Mouse (Mus musculus): ENCODE measurements around the gene Acin1. TPM values are rescaled to one million over a fixed set of nuclear protein-coding genes. Genes with fewer than 3 reads are reported as not detected.

The Acin1 gene
- total and polyA plus RNA-seq, 2 experiments from 2014 or later: 56.0 to 69.7 TPM

DNA sequence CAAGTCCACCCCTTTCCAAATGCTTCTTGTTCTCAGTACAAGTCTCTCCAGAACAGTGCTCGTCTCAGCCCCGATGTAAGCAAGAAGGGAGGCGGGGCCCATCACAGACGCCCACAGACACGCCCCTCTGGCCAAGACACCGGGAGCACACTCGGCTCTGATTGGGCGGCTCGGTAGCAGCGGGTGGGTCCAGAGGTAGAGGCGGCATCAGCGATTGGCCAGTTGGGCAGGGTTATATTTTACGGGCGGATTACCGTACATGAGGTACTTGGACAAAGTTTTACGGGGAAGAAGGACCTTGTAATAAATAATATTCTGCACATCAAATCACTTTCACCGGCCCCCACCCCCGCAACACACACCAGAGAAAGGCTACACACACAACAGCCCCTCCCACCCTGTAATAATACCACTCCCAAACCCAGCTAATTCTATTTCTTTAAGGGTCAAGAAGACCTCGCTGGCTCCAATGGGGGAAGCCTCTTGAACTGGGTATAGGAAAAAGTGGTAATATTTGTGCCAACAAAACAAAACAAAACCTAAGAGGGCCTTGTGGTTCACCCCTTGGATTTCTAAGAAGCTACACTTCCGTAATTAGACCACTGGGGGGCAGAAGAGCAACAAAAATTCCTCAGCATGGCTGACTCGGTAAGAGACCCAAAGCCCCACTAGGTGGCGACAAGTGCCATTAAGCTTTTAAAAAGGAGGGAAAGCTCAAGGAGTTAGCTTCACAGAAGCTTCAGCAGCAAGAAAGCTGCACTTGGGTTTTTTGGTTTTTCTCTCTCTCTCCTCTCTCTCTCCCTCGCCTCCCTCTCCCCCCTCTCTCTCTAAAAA, 35.9 kb downstream of the Acin1 start:
- Histone ChIP-seq H3K27ac (ENCODE audit: low read depth) (no peak overlapping the region), H3K4me2 (ENCODE audit: low read depth, low read length) (no peak overlapping the region), H3K27me3 (ENCODE audit: control insufficient read depth, insufficient read depth, low read length) (no peaks in the 10 kb centered on the region), H3K36me3 (replicated peaks; ENCODE audit: control insufficient read depth, insufficient read depth, low read length) (peaks cover 70% of the 10 kb centered on the region), H3K4me1 (ENCODE audit: control insufficient read depth, insufficient read depth) (peaks cover 6% of the 10 kb centered on the region), H3K9ac (replicated peaks; ENCODE audit: low read depth, low read length) (no peak overlapping the region), H3K4me3 (ENCODE audit: low read depth, low read length) (no peak overlapping the region), H3K9me3 (replicated peaks; ENCODE audit: control insufficient read depth, low read length) (no peaks in the 10 kb centered on the region)
- no peak for TF ChIP-seq EP300 (IDR thresholded peaks at IDR 0.05; ENCODE audit: low read depth)
- TF ChIP-seq CTCF (IDR thresholded peaks at IDR 0.05; ENCODE audit: low read depth): peak; percentile 96
- peak; percentile 88 for DNase-seq (ENCODE audit: low spot score)
- ATAC-seq (ENCODE audit: insufficient read depth, low read depth): peak; percentile 37; the same call in 1 of the 2 replicates
- 56% methylated on average over 23 of the region's 23 CpGs for WGBS

DNA sequence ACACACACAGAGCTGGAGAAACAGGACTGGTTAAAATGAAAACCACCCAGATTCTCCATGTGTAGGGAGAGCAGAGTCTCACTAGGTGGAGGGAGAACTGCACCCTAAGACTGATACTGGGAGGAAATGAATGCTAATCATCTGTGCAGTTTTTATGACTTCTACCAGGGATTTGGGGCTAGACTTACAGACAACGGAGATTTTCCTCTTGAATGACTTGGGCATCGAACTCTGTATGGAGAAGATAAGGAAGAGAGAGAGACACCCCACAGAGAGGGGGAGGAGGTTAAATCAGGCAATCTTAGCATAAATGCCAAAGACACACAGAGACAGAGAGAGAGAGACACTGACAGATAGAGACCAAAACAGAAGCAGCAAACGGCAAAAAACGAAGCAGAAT, 38.8 kb downstream of the Acin1 start:
- 76% methylated on average over 4 of the region's 4 CpGs for WGBS
- ATAC-seq (ENCODE audit: insufficient read depth, low read depth) (no peak), DNase-seq (ENCODE audit: low spot score) (no peak)
- H3K9ac ChIP-seq (replicated peaks; ENCODE audit: low read depth, low read length): no peak overlapping the region
- H3K36me3 ChIP-seq (replicated peaks; ENCODE audit: control insufficient read depth, insufficient read depth, low read length): peaks cover 85% of the 10 kb centered on the region
- H3K9me3 ChIP-seq (replicated peaks; ENCODE audit: control insufficient read depth, low read length): no peaks in the 10 kb centered on the region
- H3K4me3 ChIP-seq (ENCODE audit: low read depth, low read length): no peak overlapping the region
- no peak overlapping the region for H3K27ac ChIP-seq (ENCODE audit: low read depth)
- no peak overlapping the region for H3K4me2 ChIP-seq (ENCODE audit: low read depth, low read length)
- TF ChIP-seq EP300 (IDR thresholded peaks at IDR 0.05; ENCODE audit: low read depth) (no peak), CTCF (IDR thresholded peaks at IDR 0.05; ENCODE audit: low read depth) (no peak)
- peaks cover 4% of the 10 kb centered on the region for H3K4me1 ChIP-seq (ENCODE audit: control insufficient read depth, insufficient read depth)
- H3K27me3 ChIP-seq (ENCODE audit: control insufficient read depth, insufficient read depth, low read length): no peaks in the 10 kb centered on the region

DNA sequence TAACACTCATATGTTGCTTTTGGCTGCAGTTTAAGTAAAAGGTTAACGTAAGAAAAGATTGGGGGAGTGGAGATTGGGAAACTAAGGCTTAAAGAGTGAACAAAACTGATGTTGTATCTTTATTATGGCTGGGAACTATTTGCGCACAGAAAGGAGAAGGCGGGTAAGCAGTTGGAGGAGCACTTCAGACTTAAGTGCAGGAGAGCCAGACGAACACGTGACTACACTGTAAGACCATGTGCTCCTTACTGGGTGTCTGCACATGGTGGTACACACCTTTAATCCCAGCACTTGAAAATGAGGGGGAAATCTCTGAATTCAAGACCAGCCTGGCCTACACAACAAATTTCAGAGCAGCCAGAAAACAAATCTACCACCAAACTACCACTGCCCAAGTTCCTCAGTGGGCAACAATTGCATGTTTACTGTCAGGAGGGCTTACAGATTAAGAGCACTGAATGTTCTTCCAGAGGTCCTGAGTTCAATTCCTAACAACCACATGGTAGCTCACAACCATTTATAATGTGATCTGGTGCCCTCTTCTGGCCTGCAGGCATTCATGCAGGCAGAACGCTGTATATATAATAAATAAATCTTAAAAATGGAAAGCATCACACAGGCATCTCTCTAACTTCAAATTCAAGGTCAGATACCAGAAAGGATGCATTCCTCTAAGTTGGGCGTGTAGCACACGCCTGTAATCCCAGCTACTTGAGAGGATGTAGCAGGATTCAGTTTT, 39.7 kb downstream of the Acin1 start:
- no peaks in the 10 kb centered on the region for H3K4me1 ChIP-seq (ENCODE audit: control insufficient read depth, insufficient read depth)

DNA sequence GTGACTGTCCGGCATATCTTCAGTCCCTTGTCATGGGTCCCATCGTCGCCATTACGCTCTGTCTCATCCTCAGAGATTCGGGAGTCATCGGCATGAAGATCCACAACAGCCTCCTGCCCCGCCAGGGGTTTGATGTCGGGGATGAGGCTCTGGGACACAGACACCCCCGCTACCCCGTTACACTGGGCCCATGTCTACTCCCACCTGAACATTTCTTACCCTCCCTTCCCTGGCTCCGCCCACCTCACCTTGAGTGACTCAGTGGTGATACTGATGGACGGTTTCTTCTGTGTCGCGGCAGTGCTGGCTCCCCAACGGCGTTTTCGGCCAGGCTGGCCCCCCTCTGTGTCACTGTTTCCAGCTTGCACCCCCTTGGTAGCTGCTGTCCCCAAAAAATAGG, 40.3 kb downstream of the Acin1 start:
- H3K9ac ChIP-seq (replicated peaks; ENCODE audit: low read depth, low read length): no peak overlapping the region
- TF ChIP-seq EP300 (IDR thresholded peaks at IDR 0.05; ENCODE audit: low read depth): no peak
- TF ChIP-seq CTCF (IDR thresholded peaks at IDR 0.05; ENCODE audit: low read depth): no peak
- no peaks in the 10 kb centered on the region for H3K27me3 ChIP-seq (ENCODE audit: control insufficient read depth, insufficient read depth, low read length)
- H3K27ac ChIP-seq (ENCODE audit: low read depth): no peak overlapping the region
- H3K36me3 ChIP-seq (replicated peaks; ENCODE audit: control insufficient read depth, insufficient read depth, low read length): peaks cover 90% of the 10 kb centered on the region
- no peak for DNase-seq (ENCODE audit: low spot score)
- H3K9me3 ChIP-seq (replicated peaks; ENCODE audit: control insufficient read depth, low read length): no peaks in the 10 kb centered on the region
- H3K4me2 ChIP-seq (ENCODE audit: low read depth, low read length): no peak overlapping the region
- no peaks in the 10 kb centered on the region for H3K4me1 ChIP-seq (ENCODE audit: control insufficient read depth, insufficient read depth)
- H3K4me3 ChIP-seq (ENCODE audit: low read depth, low read length): no peak overlapping the region
- ATAC-seq (ENCODE audit: insufficient read depth, low read depth): no peak
- WGBS: 90% methylated on average over 17 of the region's 17 CpGs

More for the DNA sequence above, 39.7 kb downstream of the Acin1 start:
- Histone ChIP-seq H3K36me3 (replicated peaks; ENCODE audit: control insufficient read depth, insufficient read depth, low read length) (peaks cover 93% of the 10 kb centered on the region), H3K4me3 (ENCODE audit: low read depth, low read length) (no peak overlapping the region), H3K27ac (ENCODE audit: low read depth) (no peak overlapping the region), H3K4me2 (ENCODE audit: low read depth, low read length) (no peak overlapping the region), H3K27me3 (ENCODE audit: control insufficient read depth, insufficient read depth, low read length) (no peaks in the 10 kb centered on the region), H3K9ac (replicated peaks; ENCODE audit: low read depth, low read length) (no peak overlapping the region), H3K9me3 (replicated peaks; ENCODE audit: control insufficient read depth, low read length) (no peaks in the 10 kb centered on the region)
- no peak for ATAC-seq (ENCODE audit: insufficient read depth, low read depth)
- 91% methylated on average over 8 of the region's 8 CpGs for WGBS
- TF ChIP-seq CTCF (IDR thresholded peaks at IDR 0.05; ENCODE audit: low read depth) (peak; percentile 49), EP300 (IDR thresholded peaks at IDR 0.05; ENCODE audit: low read depth) (no peak)
- DNase-seq (ENCODE audit: low spot score): no peak

DNA sequence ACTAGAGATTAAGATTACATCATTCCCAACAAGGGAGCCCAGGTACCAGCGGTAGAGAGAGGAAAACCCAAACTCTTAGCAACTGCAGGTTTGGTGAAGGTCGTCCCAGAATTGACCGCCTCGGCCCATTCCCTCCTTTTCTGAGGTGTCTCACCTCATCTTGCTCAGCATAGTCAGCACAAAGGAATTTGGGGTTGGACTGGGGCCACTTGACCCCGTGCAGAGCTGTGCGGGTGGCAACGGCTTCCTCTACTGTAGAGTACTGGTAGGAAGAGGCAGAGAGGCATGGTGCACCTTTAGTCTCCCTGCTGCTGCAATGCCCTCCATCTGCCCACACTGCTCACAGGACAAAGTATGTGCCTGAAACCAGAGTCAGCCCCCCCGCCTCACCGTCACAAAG, 42.4 kb downstream of the Acin1 start:
- DNase-seq (ENCODE audit: low spot score) (no peak), ATAC-seq (ENCODE audit: insufficient read depth, low read depth) (no peak)
- no peak overlapping the region for H3K4me2 ChIP-seq (ENCODE audit: low read depth, low read length)
- peaks cover 72% of the 10 kb centered on the region for H3K36me3 ChIP-seq (replicated peaks; ENCODE audit: control insufficient read depth, insufficient read depth, low read length)
- H3K27ac ChIP-seq (ENCODE audit: low read depth): no peak overlapping the region
- no peak overlapping the region for H3K9ac ChIP-seq (replicated peaks; ENCODE audit: low read depth, low read length)
- WGBS: 68% methylated on average over 9 of the region's 9 CpGs
- H3K4me3 ChIP-seq (ENCODE audit: low read depth, low read length): no peak overlapping the region
- H3K4me1 ChIP-seq (ENCODE audit: control insufficient read depth, insufficient read depth): no peaks in the 10 kb centered on the region
- H3K27me3 ChIP-seq (ENCODE audit: control insufficient read depth, insufficient read depth, low read length): no peaks in the 10 kb centered on the region
- TF ChIP-seq EP300 (IDR thresholded peaks at IDR 0.05; ENCODE audit: low read depth): no peak
- TF ChIP-seq CTCF (IDR thresholded peaks at IDR 0.05; ENCODE audit: low read depth): no peak
- no peaks in the 10 kb centered on the region for H3K9me3 ChIP-seq (replicated peaks; ENCODE audit: control insufficient read depth, low read length)

Measured in heart, postnatal 0 days (tissue).